Mouse (Mus musculus): ENCODE measurements around the gene Prdm8. TPM values are rescaled to one million over a fixed set of nuclear protein-coding genes. Genes with fewer than 3 reads are reported as not detected.
A peak's percentile ranks its signal among the peaks of the same experiment; 100 is the strongest.

Prdm8 gene
- 0.06 and 0.07 TPM in 2 replicates for polyA plus RNA-seq (2015; fragmentation: Nextera tagmentation; extraction: Ambion mirVana)

GRCm38 (mm10) chr5:98167180-98167824, at the start of gene Prdm8:
TSS of gene Prdm8 (plus strand) at chr5:98167198.
- H3K9me3 ChIP-seq (ENCODE audit: control insufficient read depth, low read length) = no peaks in the 10 kb centered on the region
- peak within 1 kb of the TSS; percentile 76 for H3K4me2 ChIP-seq (replicated peaks; ENCODE audit: low read depth)
- peak within 1 kb of the TSS; percentile 38; the same call in 1 of the 2 replicates for H3K9ac ChIP-seq (ENCODE audit: low read length)
- H3K27ac ChIP-seq (replicated peaks) = no peak within 1 kb of the TSS
- H3K4me1 ChIP-seq (replicated peaks; ENCODE audit: control insufficient read depth, insufficient read depth) = 0 out of 2 replicates have a peak, but pooled peaks cover 4% of the 10 kb centered on the region
- TF ChIP-seq EP300 (optimal IDR thresholded peaks at IDR 0.05) = no peak
- TF ChIP-seq CTCF (IDR thresholded peaks at IDR 0.05; ENCODE audit: low read depth) = peak; percentile 92
- H3K36me3 ChIP-seq (ENCODE audit: control insufficient read depth, insufficient read depth, low read length) = no peaks in the 10 kb centered on the region
- DNase-seq (ENCODE audit: low spot score) = peak; percentile 84
- peaks cover 7% of the 10 kb centered on the region; the same call in 1 of the 2 replicates for H3K27me3 ChIP-seq (ENCODE audit: control insufficient read depth, insufficient read depth, low read length)
- ATAC-seq (ENCODE audit: low FRiP score, low TSS enrichment) = peak; percentile 92
- H3K4me3 ChIP-seq (ENCODE audit: low read depth, low read length) = peak within 1 kb of the TSS; percentile 43
- under 1% methylated on average over 49 of the region's 51 CpGs for WGBS

- Histone ChIP-seq H3K36me3 (ENCODE audit: control insufficient read depth, insufficient read depth, low read length) (no peaks in the 10 kb centered on the region), H3K9me3 (ENCODE audit: control insufficient read depth, low read length) (no peaks in the 10 kb centered on the region), H3K4me3 (ENCODE audit: low read depth, low read length) (no peak overlapping the region), H3K27ac (replicated peaks) (no peak overlapping the region), H3K27me3 (ENCODE audit: control insufficient read depth, insufficient read depth, low read length) (no peaks in the 10 kb centered on the region), H3K4me2 (replicated peaks; ENCODE audit: low read depth) (no peak overlapping the region), H3K4me1 (replicated peaks; ENCODE audit: control insufficient read depth, insufficient read depth) (no peaks in the 10 kb centered on the region), H3K9ac (ENCODE audit: low read length) (no peak overlapping the region)
- TF ChIP-seq CTCF (IDR thresholded peaks at IDR 0.05; ENCODE audit: low read depth) (no peak), EP300 (optimal IDR thresholded peaks at IDR 0.05) (no peak)
- no peak for DNase-seq (ENCODE audit: low spot score)
- WGBS = 74% methylated on average over 3 of the region's 3 CpGs
- ATAC-seq (ENCODE audit: low FRiP score, low TSS enrichment) = no peak
Measured at GRCm38 (mm10) chr5:98127074-98127473, 39.9 kb upstream of the Prdm8 start.

DNA sequence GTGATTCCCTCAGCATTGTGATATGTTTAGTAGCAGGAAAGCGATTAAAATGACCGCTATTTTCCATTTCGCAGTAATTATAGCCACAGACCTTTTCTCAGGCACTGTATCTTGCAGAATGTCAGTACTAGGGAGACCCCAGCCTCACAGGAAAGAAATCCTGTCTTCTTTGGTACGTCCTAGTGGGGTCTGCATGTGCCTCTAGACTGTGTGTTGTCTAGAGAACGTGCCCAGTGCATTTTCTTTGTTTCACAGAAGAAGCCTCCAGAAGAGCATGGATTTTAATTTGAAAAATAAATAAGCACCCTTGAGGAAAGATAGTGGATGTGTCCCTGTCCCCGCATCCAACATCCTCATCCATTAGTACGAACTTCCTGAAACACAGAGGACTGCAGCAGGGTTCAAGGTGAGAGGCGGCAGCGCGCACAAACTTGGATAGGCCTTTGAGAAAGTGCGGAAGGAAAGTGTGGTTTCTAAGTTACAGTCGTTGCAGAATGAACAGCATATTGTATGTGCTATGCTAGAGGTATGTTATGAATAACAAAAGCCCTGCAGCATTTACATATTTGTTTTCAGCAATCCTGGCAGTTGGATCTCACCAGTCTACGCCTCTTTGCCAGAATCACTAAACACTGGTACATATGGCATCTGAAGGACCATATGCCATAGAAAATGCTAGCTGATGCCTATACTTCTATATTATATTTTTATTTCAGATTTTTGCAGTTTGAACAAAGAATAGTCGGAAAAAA, 28.3 kb upstream of the Prdm8 start:
- Histone ChIP-seq H3K27ac (replicated peaks) (no peak overlapping the region), H3K9ac (ENCODE audit: low read length) (no peak overlapping the region), H3K4me3 (ENCODE audit: low read depth, low read length) (no peak overlapping the region), H3K27me3 (ENCODE audit: control insufficient read depth, insufficient read depth, low read length) (no peaks in the 10 kb centered on the region), H3K36me3 (ENCODE audit: control insufficient read depth, insufficient read depth, low read length) (no peaks in the 10 kb centered on the region), H3K4me1 (replicated peaks; ENCODE audit: control insufficient read depth, insufficient read depth) (no peaks in the 10 kb centered on the region), H3K4me2 (replicated peaks; ENCODE audit: low read depth) (no peak overlapping the region), H3K9me3 (ENCODE audit: control insufficient read depth, low read length) (no peaks in the 10 kb centered on the region)
- WGBS = 79% methylated on average over 14 of the region's 14 CpGs
- ATAC-seq (ENCODE audit: low FRiP score, low TSS enrichment) (no peak), DNase-seq (ENCODE audit: low spot score) (no peak)
- TF ChIP-seq EP300 (optimal IDR thresholded peaks at IDR 0.05) (no peak), CTCF (IDR thresholded peaks at IDR 0.05; ENCODE audit: low read depth) (no peak)

- Histone ChIP-seq H3K4me3 (ENCODE audit: low read depth, low read length) (no peak overlapping the region), H3K36me3 (ENCODE audit: control insufficient read depth, insufficient read depth, low read length) (no peaks in the 10 kb centered on the region), H3K9me3 (ENCODE audit: control insufficient read depth, low read length) (no peaks in the 10 kb centered on the region), H3K27me3 (ENCODE audit: control insufficient read depth, insufficient read depth, low read length) (no peaks in the 10 kb centered on the region), H3K9ac (ENCODE audit: low read length) (no peak overlapping the region), H3K27ac (replicated peaks) (no peak overlapping the region), H3K4me1 (replicated peaks; ENCODE audit: control insufficient read depth, insufficient read depth) (no peaks in the 10 kb centered on the region), H3K4me2 (replicated peaks; ENCODE audit: low read depth) (no peak overlapping the region)
- TF ChIP-seq EP300 (optimal IDR thresholded peaks at IDR 0.05) (no peak), CTCF (IDR thresholded peaks at IDR 0.05; ENCODE audit: low read depth) (no peak)
- ATAC-seq (ENCODE audit: low FRiP score, low TSS enrichment) = no peak
- no peak for DNase-seq (ENCODE audit: low spot score)
- WGBS = 57% methylated on average over 3 of the region's 3 CpGs
Measured at GRCm38 (mm10) chr5:98139297-98139660, 27.7 kb upstream of the Prdm8 start.

GRCm38 (mm10) chr5:98146895-98147294, 20.1 kb upstream of the Prdm8 start:
- H3K4me2 ChIP-seq (replicated peaks; ENCODE audit: low read depth) = no peak overlapping the region
- 58% methylated on average over 3 of the region's 3 CpGs for WGBS
- no peak for DNase-seq (ENCODE audit: low spot score)
- H3K36me3 ChIP-seq (ENCODE audit: control insufficient read depth, insufficient read depth, low read length) = no peaks in the 10 kb centered on the region
- H3K4me3 ChIP-seq (ENCODE audit: low read depth, low read length) = no peak overlapping the region
- no peak for TF ChIP-seq EP300 (optimal IDR thresholded peaks at IDR 0.05)
- TF ChIP-seq CTCF (IDR thresholded peaks at IDR 0.05; ENCODE audit: low read depth) = no peak
- no peaks in the 10 kb centered on the region for H3K4me1 ChIP-seq (replicated peaks; ENCODE audit: control insufficient read depth, insufficient read depth)
- H3K27ac ChIP-seq (replicated peaks) = no peak overlapping the region
- no peaks in the 10 kb centered on the region for H3K9me3 ChIP-seq (ENCODE audit: control insufficient read depth, low read length)
- H3K27me3 ChIP-seq (ENCODE audit: control insufficient read depth, insufficient read depth, low read length) = no peaks in the 10 kb centered on the region
- H3K9ac ChIP-seq (ENCODE audit: low read length) = no peak overlapping the region
- ATAC-seq (ENCODE audit: low FRiP score, low TSS enrichment) = no peak

DNA sequence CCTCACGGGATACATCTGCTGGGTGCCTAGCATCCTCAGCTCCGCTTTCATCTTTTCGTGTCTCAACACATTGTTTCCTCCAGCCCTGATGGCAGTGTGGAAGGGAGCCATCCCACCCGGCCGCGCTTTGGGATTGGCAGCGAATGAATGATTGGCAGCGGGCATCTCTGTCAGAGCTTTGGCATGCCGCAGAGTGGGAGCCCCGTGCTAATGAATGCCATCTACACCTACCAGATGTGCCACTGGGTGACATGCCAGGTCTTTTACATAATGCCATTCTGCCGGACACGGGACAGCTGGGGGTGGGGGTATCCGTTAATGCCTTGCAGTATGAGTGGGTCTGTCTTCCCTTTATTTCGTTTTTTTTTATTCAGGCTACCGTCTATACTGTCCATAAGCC, 882 bp upstream of the Prdm8 start:
- Histone ChIP-seq H3K4me1 (replicated peaks; ENCODE audit: control insufficient read depth, insufficient read depth) (0 out of 2 replicates have a peak, but pooled peaks cover 4% of the 10 kb centered on the region), H3K4me2 (replicated peaks; ENCODE audit: low read depth) (no peak overlapping the region), H3K27ac (replicated peaks) (no peak overlapping the region), H3K9me3 (ENCODE audit: control insufficient read depth, low read length) (no peaks in the 10 kb centered on the region), H3K4me3 (ENCODE audit: low read depth, low read length) (no peak overlapping the region), H3K36me3 (ENCODE audit: control insufficient read depth, insufficient read depth, low read length) (no peaks in the 10 kb centered on the region), H3K9ac (ENCODE audit: low read length) (no peak overlapping the region), H3K27me3 (ENCODE audit: control insufficient read depth, insufficient read depth, low read length) (peaks cover 4% of the 10 kb centered on the region; the same call in 1 of the 2 replicates)
- TF ChIP-seq EP300 (optimal IDR thresholded peaks at IDR 0.05) (no peak), CTCF (IDR thresholded peaks at IDR 0.05; ENCODE audit: low read depth) (no peak)
- 23% methylated on average over 15 of the region's 15 CpGs for WGBS
- DNase-seq (ENCODE audit: low spot score) (no peak), ATAC-seq (ENCODE audit: low FRiP score, low TSS enrichment) (no peak)
